Mouse (Mus musculus) ovary, postnatal 36 days (tissue): ENCODE data around the gene Anks1.
A peak's percentile ranks its signal among the peaks of the same experiment; 100 is the strongest.

Experiments used
- DNase-seq: peaks from one replicate; pipeline ENCODE4 v3.0.0; 2022; ENCODE audit warnings: low spot score, mixed read lengths

Anks1 gene

GRCm38 (mm10) chr17:28058346-28058745 is 149.2 kb downstream of the Anks1 start:
- DNase-seq = no peak

DNA sequence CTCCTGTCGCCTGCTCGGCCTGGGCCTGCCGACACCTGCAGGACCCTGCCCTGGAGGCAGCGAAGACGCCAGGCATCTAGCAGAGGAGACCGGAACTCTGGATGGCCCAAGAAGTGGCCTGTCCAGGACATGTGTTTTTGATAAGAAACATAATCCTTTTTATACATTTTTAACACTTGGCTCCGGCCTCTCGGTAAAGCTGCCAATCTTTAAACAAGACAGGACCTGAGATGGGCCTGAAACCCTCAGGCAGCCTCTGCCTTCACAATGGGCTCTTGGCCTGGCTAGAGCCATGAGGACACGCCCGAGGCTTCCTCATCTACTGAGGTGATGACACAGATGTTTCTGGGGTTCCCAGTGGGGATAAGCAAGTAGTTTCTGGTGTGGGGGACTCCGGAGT is 151.6 kb downstream of the Anks1 start:
- DNase-seq = no peak

GRCm38 (mm10) chr17:28061472-28061871 is 152.4 kb downstream of the Anks1 start:
- no peak for DNase-seq

DNA sequence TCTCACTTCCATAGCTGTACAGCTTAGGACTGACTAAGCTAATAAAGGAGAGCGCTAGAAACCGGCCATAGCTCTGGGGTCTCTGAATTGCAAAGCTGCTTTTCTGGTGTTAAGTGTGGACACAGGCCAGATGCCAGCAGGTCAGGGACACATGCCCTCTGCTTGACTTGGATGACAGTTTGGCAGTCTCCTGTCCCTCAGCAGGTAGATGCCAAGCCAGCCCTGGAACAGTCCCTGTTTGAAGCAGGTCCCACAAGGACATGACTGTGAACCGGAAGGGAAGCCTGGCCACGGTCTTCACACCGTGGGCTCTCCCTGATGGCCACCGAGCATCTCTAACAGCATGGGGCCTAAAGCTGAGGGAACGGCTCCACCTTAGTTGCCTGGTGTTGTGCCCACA is 153.6 kb downstream of the Anks1 start:
- DNase-seq = no peak

GRCm38 (mm10) chr17:28063163-28063562 is 154.1 kb downstream of the Anks1 start:
- DNase-seq = no peak

- DNase-seq = no peak
Measured at GRCm38 (mm10) chr17:28067303-28067702, 158.2 kb downstream of the Anks1 start.

GRCm38 (mm10) chr17:28069446-28069845 is 160.3 kb downstream of the Anks1 start:
- DNase-seq = no peak

DNA sequence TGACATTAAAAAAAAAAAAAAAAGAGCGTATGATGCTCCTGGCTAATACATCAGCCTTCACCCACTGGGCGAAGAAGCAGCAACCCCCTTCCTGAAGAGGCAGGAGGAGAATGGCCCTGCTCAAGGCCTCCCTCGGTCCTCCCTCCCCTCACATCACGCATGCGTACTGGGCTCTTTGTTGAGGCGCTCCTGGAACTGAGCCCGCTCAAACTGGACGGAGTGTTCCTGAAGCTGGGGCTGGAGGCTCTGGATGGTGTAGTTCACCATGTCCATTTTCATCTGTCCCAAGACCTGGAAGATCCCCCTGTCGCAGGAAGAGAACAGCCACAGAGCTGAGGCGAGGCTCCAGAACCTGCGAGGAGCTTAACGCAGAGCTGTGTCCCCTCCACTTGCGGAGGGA is 161.2 kb downstream of the Anks1 start:
- DNase-seq = peak; percentile 75

DNA sequence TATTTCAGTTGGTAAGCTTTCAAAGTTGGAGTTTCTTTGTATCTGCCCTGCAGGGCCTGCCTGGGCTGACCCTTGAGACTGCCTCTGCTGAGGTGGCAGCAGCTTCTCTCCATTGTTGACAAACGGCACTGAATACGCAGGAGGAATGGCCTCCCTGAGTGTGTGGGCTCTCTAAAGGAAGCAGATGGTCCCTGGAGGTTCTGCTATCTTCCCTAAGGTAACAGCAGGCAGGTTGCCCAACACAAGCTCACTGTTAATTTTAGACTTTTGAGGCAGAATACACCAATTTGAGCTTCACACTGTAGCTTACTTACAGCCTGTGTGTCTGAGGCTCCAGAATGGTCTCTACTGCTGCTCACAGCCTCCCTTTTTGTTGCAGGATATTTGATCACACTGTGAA is 163.6 kb downstream of the Anks1 start:
- DNase-seq = no peak

DNA sequence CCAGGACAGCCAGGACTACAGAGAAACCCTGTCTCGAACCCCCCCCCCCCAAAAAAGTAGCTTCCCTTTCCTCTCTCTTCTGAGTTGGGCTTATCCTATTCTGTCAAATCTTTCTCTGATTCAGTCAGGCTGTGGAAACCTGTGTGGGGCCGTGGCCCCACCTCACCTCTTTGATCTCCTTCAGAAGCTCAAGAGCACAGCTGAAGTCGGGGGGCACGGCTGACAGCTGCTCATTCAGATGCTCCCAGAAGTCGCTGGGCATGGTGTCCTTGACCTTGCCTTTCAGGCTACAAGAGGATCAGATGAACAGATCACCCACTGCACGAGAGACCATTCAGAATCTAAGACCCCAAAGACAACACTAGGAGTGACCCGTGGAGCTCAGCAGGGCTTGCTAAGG is 165.4 kb downstream of the Anks1 start:
- DNase-seq = no peak

- no peak for DNase-seq
Measured at GRCm38 (mm10) chr17:28078028-28078427, 168.9 kb downstream of the Anks1 start.

DNA sequence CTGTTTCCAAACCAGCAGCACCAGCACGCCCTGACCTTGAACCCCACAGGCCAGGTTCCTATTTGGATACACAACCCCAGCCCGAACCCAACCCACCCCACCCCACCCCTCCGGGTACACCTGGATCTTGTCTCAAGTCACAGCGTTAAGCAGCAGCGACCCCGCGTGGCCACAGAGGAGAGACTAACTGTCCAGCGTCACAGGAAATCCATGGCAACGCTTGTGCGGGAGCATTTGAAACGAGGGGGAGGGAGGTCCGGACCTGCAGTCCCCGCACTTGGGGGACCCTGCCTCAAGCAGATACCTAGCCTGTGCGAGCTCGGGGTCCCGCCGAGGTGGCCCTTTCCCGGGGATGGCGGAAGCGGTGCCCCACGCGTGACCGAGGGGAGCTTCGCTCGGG is 170.5 kb downstream of the Anks1 start:
- peak; percentile 84 for DNase-seq

- peak; percentile 47 for DNase-seq
Measured at GRCm38 (mm10) chr17:28080045-28080816, 171.1 kb downstream of the Anks1 start, which contains the start of gene Tcp11. Gene Tcp11, minus strand, starts transcription at chr17:28080639.

GRCm38 (mm10) chr17:28080817-28081165 is 171.7 kb downstream of the Anks1 start:
- DNase-seq = no peak

- peak; percentile 46 for DNase-seq
Measured at GRCm38 (mm10) chr17:28081385-28081784, 172.3 kb downstream of the Anks1 start.

GRCm38 (mm10) chr17:28081856-28082255 is 172.8 kb downstream of the Anks1 start:
- DNase-seq = no peak

DNA sequence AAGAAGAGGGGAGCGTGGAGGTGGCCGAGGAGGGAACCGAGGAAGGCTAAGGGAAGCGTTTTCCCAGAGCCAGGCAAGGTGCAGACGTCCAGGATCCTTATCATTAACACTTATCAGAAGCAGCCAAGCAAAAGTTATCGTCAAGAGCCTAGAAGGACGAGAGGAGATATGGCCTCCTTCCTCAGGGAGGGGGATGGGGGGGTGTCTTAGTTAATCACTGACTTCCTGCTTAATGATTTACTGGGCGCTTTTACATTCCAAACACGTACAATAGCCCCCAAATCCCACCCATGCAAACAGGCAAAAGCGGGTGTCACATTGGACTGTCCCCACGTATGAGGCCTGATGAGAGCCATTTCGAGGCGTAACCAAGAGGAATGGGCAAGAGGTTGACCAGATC is 173.8 kb downstream of the Anks1 start:
- DNase-seq = no peak

- no peak for DNase-seq
Measured at GRCm38 (mm10) chr17:28084395-28084905, 175.3 kb downstream of the Anks1 start.

- DNase-seq = peak; percentile 89
Measured at GRCm38 (mm10) chr17:28084964-28085363, 175.9 kb downstream of the Anks1 start.

- DNase-seq = no peak
Measured at GRCm38 (mm10) chr17:28087430-28087829, 178.3 kb downstream of the Anks1 start.

GRCm38 (mm10) chr17:28088718-28089117 is 179.6 kb downstream of the Anks1 start:
- no peak for DNase-seq

- no peak for DNase-seq
Measured at GRCm38 (mm10) chr17:28092297-28092696, 183.2 kb downstream of the Anks1 start.

DNA sequence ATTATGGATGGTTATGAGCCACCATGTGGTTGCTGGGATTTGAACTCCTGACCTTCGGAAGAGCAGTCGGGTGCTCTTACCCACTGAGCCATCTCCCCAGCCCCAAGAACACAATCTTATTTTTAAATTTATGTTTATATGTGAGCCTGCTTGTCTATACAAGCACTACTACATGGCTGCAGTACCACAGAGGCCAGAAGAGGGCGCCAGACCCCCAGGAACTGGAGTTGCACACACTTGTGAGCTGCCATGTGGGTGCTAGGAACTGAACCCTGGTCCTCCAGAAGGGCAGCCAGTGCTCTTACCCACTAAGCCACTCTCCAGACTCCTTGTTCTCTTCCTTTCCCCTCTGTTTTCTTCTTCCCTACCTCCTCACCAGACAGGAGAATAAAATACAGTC is 184.7 kb downstream of the Anks1 start:
- no peak for DNase-seq

DNA sequence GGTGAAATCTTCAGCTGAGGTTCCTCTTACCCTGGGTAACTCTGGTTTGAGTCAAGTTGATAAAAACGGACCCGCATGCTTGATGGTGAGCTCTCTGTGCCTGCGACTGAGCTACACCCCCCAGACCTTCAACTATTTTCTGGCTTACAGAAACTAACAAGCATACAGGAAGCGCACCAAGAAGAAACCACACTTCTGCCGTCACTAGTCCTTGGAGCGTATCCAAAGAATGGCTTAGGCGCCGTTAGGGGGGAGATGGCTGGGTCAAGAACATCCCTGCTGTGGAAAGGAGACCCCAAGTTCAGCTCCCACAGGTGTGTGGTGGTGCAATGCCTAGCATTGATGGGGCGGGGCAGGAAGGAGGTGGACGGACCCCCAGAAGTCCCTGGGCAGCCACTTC is 187.3 kb downstream of the Anks1 start:
- DNase-seq = no peak
